Mouse (Mus musculus) limb, embryonic 13.5 days (tissue): ENCODE results near the gene Ube2z. TPM values are rescaled to one million over a fixed set of nuclear protein-coding genes. Genes with fewer than 3 reads are reported as not detected.
"Not testable (repeated sequence)": the region's sequence is repeated elsewhere in the genome, so short reads cannot be mapped to it uniquely, and the experiment has no call there.

Experiments used
- ATAC-seq: fragments of 200-750 bp; cut with Nextera tagmentation; 2 replicates; pipeline ENCODE4 v1.8.0; 2017; ENCODE audit warnings: low read depth, moderate number of reproducible peaks, moderate TSS enrichment; ENCODE audit not compliant: low FRiP score
- H3K27ac ChIP-seq: fragments of 300-500 bp; sonication (generic); 2 replicates; pipeline ENCODE4 v1.5.1; 2015; ENCODE audit warnings: inconsistent platforms, mild to moderate bottlenecking, moderate library complexity
- H3K27me3 ChIP-seq: fragments of 300-500 bp; sonication (generic); 2 replicates; pipeline ENCODE4 v1.6.1; 2015; ENCODE audit warnings: mild to moderate bottlenecking, inconsistent platforms
- H3K36me3 ChIP-seq: fragments of 300-500 bp; sonication (generic); 2 replicates; pipeline ENCODE4 v1.6.1; 2015; ENCODE audit warnings: inconsistent platforms, mild to moderate bottlenecking, moderate library complexity
- H3K4me1 ChIP-seq: fragments of 300-500 bp; sonication (generic); 2 replicates; pipeline ENCODE4 v1.6.1; 2015; ENCODE audit warnings: inconsistent platforms
- H3K4me2 ChIP-seq: fragments of 300-500 bp; sonication (generic); replicated peaks from 2 replicates; pipeline ENCODE4 v1.6.1; 2015; ENCODE audit warnings: inconsistent platforms, mild to moderate bottlenecking, moderate library complexity
- H3K4me3 ChIP-seq: fragments of 300-500 bp; sonication (generic); 2 replicates; pipeline ENCODE4 v1.5.1; 2015; ENCODE audit warnings: moderate library complexity, mild to moderate bottlenecking, inconsistent platforms
- H3K9ac ChIP-seq: fragments of 300-500 bp; sonication (generic); 2 replicates; pipeline ENCODE4 v1.6.1; 2015; ENCODE audit warnings: mild to moderate bottlenecking, inconsistent platforms
- H3K9me3 ChIP-seq: fragments of 300-500 bp; sonication (generic); 2 replicates; pipeline ENCODE4 v1.6.1; 2016; ENCODE audit warnings: inconsistent platforms
- WGBS: fragments of 180-500 bp; shearing (Covaris S2); methylation state at CpG from one replicate; pipeline ENCODE4 v1.1.7; 2015; 5-methylcytosine and 5-hydroxymethylcytosine counted together
- polyA plus RNA-seq: library from polyadenylated mRNA; unstranded; fragments of >200 nt; fragmentation: Nextera tagmentation; extraction: Ambion mirVana; gene quantifications from 2 replicates; pipeline ENCODE4 v1.2.1, GENCODE M21; 2015

Gene Ube2z
- 39.2 and 41.4 TPM in 2 replicates for polyA plus RNA-seq

- Histone ChIP-seq H3K36me3 (peaks cover 21% of the 10 kb centered on the region), H3K27me3 (no peaks in the 10 kb centered on the region), H3K4me1 (peaks cover 27% of the 10 kb centered on the region), H3K9me3 (no peaks in the 10 kb centered on the region), H3K4me3 (peak within 1 kb of the TSS; percentile 93), H3K9ac (peak within 1 kb of the TSS; percentile 96), H3K4me2 (peak within 1 kb of the TSS; percentile 83), H3K27ac (peak within 1 kb of the TSS; percentile 83)
- peak; percentile 97 for ATAC-seq
- WGBS = 3% methylated on average over 50 of the region's 50 CpGs
Observed at GRCm38 (mm10) chr11:96065215-96065911, at the start of gene Ube2z. Ube2z (minus strand) TSS chr11:96065388.

GRCm38 (mm10) chr11:96114077-96114476, 48.9 kb upstream of the Ube2z start:
- H3K36me3 ChIP-seq = no peaks in the 10 kb centered on the region
- no peak overlapping the region for H3K9ac ChIP-seq
- no peak overlapping the region for H3K4me2 ChIP-seq
- H3K27ac ChIP-seq = no peak overlapping the region
- H3K4me1 ChIP-seq = no peaks in the 10 kb centered on the region
- no peaks in the 10 kb centered on the region; the same call in 1 of the 2 replicates for H3K27me3 ChIP-seq
- no peak overlapping the region for H3K4me3 ChIP-seq
- H3K9me3 ChIP-seq = no peaks in the 10 kb centered on the region
- ATAC-seq = no peak
- 61% methylated on average over 2 of the region's 2 CpGs for WGBS

- no peaks in the 10 kb centered on the region; the same call in 1 of the 2 replicates for H3K27me3 ChIP-seq
- H3K9ac ChIP-seq = no peak within 1 kb of the TSS
- no peaks in the 10 kb centered on the region for H3K9me3 ChIP-seq
- H3K27ac ChIP-seq = no peak within 1 kb of the TSS
- H3K4me2 ChIP-seq = no peak within 1 kb of the TSS
- WGBS = 43% methylated on average over 14 of the region's 14 CpGs
- H3K4me3 ChIP-seq = no peak within 1 kb of the TSS
- no peaks in the 10 kb centered on the region for H3K4me1 ChIP-seq
- no peaks in the 10 kb centered on the region for H3K36me3 ChIP-seq
- ATAC-seq = no peak
Observed at GRCm38 (mm10) chr11:96111751-96112150, 46.6 kb upstream of the Ube2z start, which contains the start of gene Calcoco2. Calcoco2 (minus strand) TSS chr11:96111964.

GRCm38 (mm10) chr11:96110950-96111349, 45.8 kb upstream of the Ube2z start:
- WGBS = 53% methylated on average over 2 of the region's 2 CpGs

GRCm38 (mm10) chr11:96108376-96108775, 43.2 kb upstream of the Ube2z start:
- WGBS = 52% methylated on average over 1 of the region's 1 CpGs
- Histone ChIP-seq H3K4me2 (no peak overlapping the region), H3K4me1 (no peaks in the 10 kb centered on the region), H3K27ac (no peak overlapping the region), H3K36me3 (no peaks in the 10 kb centered on the region), H3K9ac (no peak overlapping the region), H3K27me3 (no peaks in the 10 kb centered on the region), H3K4me3 (no peak overlapping the region), H3K9me3 (no peaks in the 10 kb centered on the region)
- ATAC-seq = no peak

More at GRCm38 (mm10) chr11:96110950-96111349, 45.8 kb upstream of the Ube2z start:
- not testable (repeated sequence) for H3K4me2 ChIP-seq, H3K27me3 ChIP-seq, ATAC-seq, H3K4me1 ChIP-seq, H3K4me3 ChIP-seq, H3K9ac ChIP-seq, H3K27ac ChIP-seq, H3K36me3 ChIP-seq, H3K9me3 ChIP-seq

- Histone ChIP-seq H3K36me3 (no peaks in the 10 kb centered on the region), H3K27ac (no peak overlapping the region), H3K9me3 (no peaks in the 10 kb centered on the region), H3K27me3 (peaks cover 3% of the 10 kb centered on the region; the same call in 1 of the 2 replicates), H3K4me3 (no peak overlapping the region), H3K9ac (no peak overlapping the region), H3K4me2 (no peak overlapping the region), H3K4me1 (no peaks in the 10 kb centered on the region)
- 16% methylated on average over 3 of the region's 3 CpGs for WGBS
- no peak for ATAC-seq
Observed at GRCm38 (mm10) chr11:96093361-96093760, 28.2 kb upstream of the Ube2z start.

- WGBS = 43% methylated on average over 7 of the region's 7 CpGs
Observed at GRCm38 (mm10) chr11:96092674-96093291, 27.6 kb upstream of the Ube2z start.

GRCm38 (mm10) chr11:96091073-96091472, 25.9 kb upstream of the Ube2z start:
- H3K4me3 ChIP-seq = no peak overlapping the region
- no peaks in the 10 kb centered on the region for H3K4me1 ChIP-seq
- H3K4me2 ChIP-seq = no peak overlapping the region
- WGBS = 58% methylated on average over 2 of the region's 2 CpGs
- no peaks in the 10 kb centered on the region for H3K36me3 ChIP-seq
- peaks cover 3% of the 10 kb centered on the region; the same call in 1 of the 2 replicates for H3K27me3 ChIP-seq
- H3K27ac ChIP-seq = no peak overlapping the region
- no peak for ATAC-seq
- no peak overlapping the region for H3K9ac ChIP-seq
- H3K9me3 ChIP-seq = no peaks in the 10 kb centered on the region; the same call in 1 of the 2 replicates

More at GRCm38 (mm10) chr11:96092674-96093291, 27.6 kb upstream of the Ube2z start:
- H3K4me3 ChIP-seq = no peak overlapping the region
- no peaks in the 10 kb centered on the region; the same call in 1 of the 2 replicates for H3K9me3 ChIP-seq
- H3K4me2 ChIP-seq = no peak overlapping the region
- H3K27me3 ChIP-seq = peaks cover 3% of the 10 kb centered on the region; the same call in 1 of the 2 replicates
- H3K36me3 ChIP-seq = no peaks in the 10 kb centered on the region
- H3K4me1 ChIP-seq = no peaks in the 10 kb centered on the region
- no peak overlapping the region for H3K27ac ChIP-seq
- H3K9ac ChIP-seq = no peak overlapping the region
- ATAC-seq = no peak

- Histone ChIP-seq H3K9ac (no peak overlapping the region), H3K4me1 (no peaks in the 10 kb centered on the region), H3K4me3 (no peak overlapping the region), H3K36me3 (no peaks in the 10 kb centered on the region), H3K27me3 (peaks cover 3% of the 10 kb centered on the region; the same call in 1 of the 2 replicates), H3K4me2 (no peak overlapping the region), H3K27ac (no peak overlapping the region), H3K9me3 (no peaks in the 10 kb centered on the region; the same call in 1 of the 2 replicates)
- WGBS = 84% methylated on average over 6 of the region's 6 CpGs
- no peak for ATAC-seq
Observed at GRCm38 (mm10) chr11:96087981-96088380, 22.8 kb upstream of the Ube2z start.

GRCm38 (mm10) chr11:96082682-96083081, 17.5 kb upstream of the Ube2z start:
- no peak overlapping the region for H3K4me2 ChIP-seq
- 78% methylated on average over 3 of the region's 3 CpGs for WGBS

GRCm38 (mm10) chr11:96080736-96081135, 15.5 kb upstream of the Ube2z start:
- H3K36me3 ChIP-seq = no peaks in the 10 kb centered on the region
- H3K27ac ChIP-seq = no peak overlapping the region
- no peaks in the 10 kb centered on the region for H3K4me1 ChIP-seq
- WGBS = 66% methylated on average over 5 of the region's 5 CpGs
- H3K9me3 ChIP-seq = no peaks in the 10 kb centered on the region
- ATAC-seq = no peak
- H3K27me3 ChIP-seq = no peaks in the 10 kb centered on the region
- no peak overlapping the region for H3K4me2 ChIP-seq
- H3K4me3 ChIP-seq = no peak overlapping the region
- H3K9ac ChIP-seq = no peak overlapping the region

More at GRCm38 (mm10) chr11:96082682-96083081, 17.5 kb upstream of the Ube2z start:
- Histone ChIP-seq H3K9me3 (no peaks in the 10 kb centered on the region), H3K27ac (no peak overlapping the region), H3K4me3 (no peak overlapping the region), H3K27me3 (no peaks in the 10 kb centered on the region), H3K4me1 (no peaks in the 10 kb centered on the region), H3K9ac (no peak overlapping the region), H3K36me3 (no peaks in the 10 kb centered on the region)
- no peak for ATAC-seq
